Mouse (Mus musculus): ENCODE measurements around the gene Prss8.
A peak's percentile ranks its signal among the peaks of the same experiment; 100 is the strongest.

DNA sequence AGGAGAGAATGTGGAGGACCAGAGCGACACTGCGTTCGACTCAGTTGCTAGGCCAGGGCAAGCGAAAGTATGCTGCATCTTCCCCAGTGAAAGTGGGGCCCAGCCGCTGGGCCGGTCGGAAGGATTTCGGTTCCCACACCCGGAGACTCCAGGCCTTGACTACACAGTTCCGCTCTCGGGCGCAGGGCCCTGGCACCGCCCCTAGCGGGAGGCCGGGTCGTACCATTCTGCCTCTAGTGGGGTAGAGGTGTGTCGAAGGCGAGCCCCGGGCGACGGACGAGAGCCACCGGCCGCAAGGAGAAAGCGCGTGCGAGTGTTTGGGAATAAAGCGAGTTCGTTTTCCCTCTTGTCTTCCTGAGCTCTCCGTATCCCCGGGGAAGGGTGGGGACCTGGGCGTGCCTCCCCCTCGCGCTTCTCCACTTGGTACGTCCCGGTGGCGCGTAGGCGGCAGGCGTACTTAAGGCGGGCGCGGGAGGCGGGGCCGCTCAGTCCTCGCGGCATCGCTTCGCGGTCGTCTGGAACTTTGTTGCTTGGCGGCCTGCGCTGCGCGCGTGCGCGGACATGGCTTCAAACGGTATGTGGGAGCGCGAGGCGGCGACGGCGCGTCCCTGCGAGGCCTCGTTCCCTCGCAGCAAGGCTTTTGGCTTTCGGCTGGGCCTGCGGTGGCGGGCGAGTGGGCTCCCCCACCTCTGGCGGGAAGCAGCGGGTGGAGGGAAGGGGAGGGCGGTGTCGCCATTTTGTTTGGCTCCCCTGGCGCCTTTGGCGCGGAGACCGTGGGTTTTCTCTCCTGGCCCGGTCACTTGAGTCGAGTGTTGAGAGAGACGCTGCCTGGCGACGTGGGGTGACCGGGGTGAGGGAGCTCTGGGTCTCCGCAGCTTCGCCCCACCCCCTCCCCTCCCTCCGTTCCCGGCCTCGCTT is 37.4 kb upstream of the Prss8 start, which contains the start of gene Fus:
- no peak for TF ChIP-seq CTCF (IDR thresholded peaks at IDR 0.05; ENCODE audit: borderline replicate concordance, insufficient read depth, low read length)
- TF ChIP-seq POLR2A (IDR thresholded peaks at IDR 0.05; ENCODE audit: low read depth, low read length): peak; percentile 100

Data from embryonic fibroblast, embryonic 13.5 days (primary cell).